Mouse (Mus musculus) forebrain, embryonic 11.5 days (tissue): ENCODE measurements around the gene Ficd. TPM values are rescaled to one million over a fixed set of nuclear protein-coding genes. Genes with fewer than 3 reads are reported as not detected.
A peak's percentile ranks its signal among the peaks of the same experiment; 100 is the strongest.

Experiments
- ATAC-seq: fragments of 200-750 bp; cut with Nextera tagmentation; replicated peaks from 2 replicates; pipeline ENCODE4 v1.8.0; 2017; ENCODE audit warnings: moderate TSS enrichment; ENCODE audit not compliant: low FRiP score
- DNase-seq: peaks from one replicate; pipeline ENCODE4 v3.0.0-alpha.2; 2017; ENCODE audit warnings: low spot score
- H3K27ac ChIP-seq: fragments of 300-500 bp; sonication (generic); 2 replicates; pipeline ENCODE4 v1.5.1; 2014; ENCODE audit warnings: low read depth, low read length
- H3K27me3 ChIP-seq: fragments of 300-500 bp; sonication (generic); 2 replicates; pipeline ENCODE4 v1.6.1; 2014; ENCODE audit warnings: mild to moderate bottlenecking, low read length, mixed read lengths; ENCODE audit not compliant: control insufficient read depth, insufficient read depth
- H3K36me3 ChIP-seq: fragments of 300-500 bp; sonication (generic); 2 replicates; pipeline ENCODE4 v1.6.1; 2014; ENCODE audit warnings: mild to moderate bottlenecking, low read length, moderate library complexity, mixed read lengths; ENCODE audit not compliant: control insufficient read depth, insufficient read depth
- H3K4me1 ChIP-seq: fragments of 300-500 bp; sonication (generic); replicated peaks from 2 replicates; pipeline ENCODE4 v1.6.1; 2014; ENCODE audit warnings: low read length, mixed read lengths; ENCODE audit not compliant: control insufficient read depth, insufficient read depth
- H3K4me2 ChIP-seq: fragments of 300-500 bp; sonication (generic); 2 replicates; pipeline ENCODE4 v1.6.1; 2014; ENCODE audit warnings: low read depth, mild to moderate bottlenecking, low read length, moderate library complexity, mixed read lengths; ENCODE audit not compliant: severe bottlenecking
- H3K4me3 ChIP-seq: fragments of 300-500 bp; sonication (generic); 2 replicates; pipeline ENCODE4 v1.5.1; 2014; ENCODE audit warnings: low read depth, low read length
- H3K9ac ChIP-seq: fragments of 300-500 bp; sonication (generic); 2 replicates; pipeline ENCODE4 v1.6.1; 2014; ENCODE audit warnings: low read length
- H3K9me3 ChIP-seq: fragments of 300-500 bp; sonication (generic); 2 replicates; pipeline ENCODE4 v1.6.1; 2016; ENCODE audit warnings: low read length, mixed read lengths; ENCODE audit not compliant: control insufficient read depth
- WGBS: fragments of 180-500 bp; shearing (Covaris S2); extraction: QIAGEN DNeasy Blood & Tissue Kit; methylation state at CpG from one replicate; pipeline ENCODE4 v1.1.7; 2014; 5-methylcytosine and 5-hydroxymethylcytosine counted together
- polyA plus RNA-seq: library from polyadenylated mRNA; unstranded; fragments of >200 nt; fragmentation: Nextera tagmentation; extraction: Ambion mirVana; gene quantifications from 2 replicates; pipeline ENCODE4 v1.2.1, GENCODE M21; 2014

The Ficd gene
- polyA plus RNA-seq, 1 experiment from 2014 or later: 4.6 TPM

DNA sequence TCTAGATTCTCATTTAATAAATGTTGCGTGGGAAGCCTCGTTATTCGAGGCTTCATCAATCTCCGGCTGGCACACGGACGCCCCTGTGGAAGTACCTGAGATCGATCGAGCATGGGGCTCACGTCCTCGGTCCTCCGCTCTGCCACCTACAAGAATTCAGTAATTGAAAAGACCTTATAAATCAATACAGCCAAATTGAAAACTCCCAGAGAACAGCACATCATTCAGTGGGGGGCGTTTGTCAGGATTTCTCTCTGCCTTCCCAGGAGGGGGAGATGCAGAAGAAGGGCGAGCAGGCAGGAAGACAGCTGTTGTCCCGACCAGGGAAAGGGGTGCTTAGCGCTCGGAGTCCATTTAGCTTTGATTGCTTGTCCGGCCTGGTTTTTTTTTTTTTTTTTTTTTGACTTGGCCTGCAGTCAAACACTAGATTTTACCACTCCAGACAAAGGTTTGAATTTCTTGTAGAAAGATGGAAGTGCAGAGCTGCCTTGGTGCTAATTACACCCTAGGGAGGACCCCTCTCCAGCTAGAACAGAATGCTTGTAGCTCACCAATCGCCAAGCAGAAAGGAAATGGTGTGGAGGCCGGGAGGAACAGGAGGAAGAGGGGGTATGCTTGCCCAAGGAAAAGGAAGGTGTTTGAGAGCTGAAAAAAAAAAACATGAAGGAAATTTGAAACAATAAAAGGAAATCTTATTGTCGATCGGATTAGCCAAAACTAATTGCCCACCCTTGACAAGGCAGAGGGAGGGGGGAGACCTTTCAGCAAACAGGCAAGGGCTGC lies 31.6 kb upstream of the Ficd start:
- no peak overlapping the region for H3K4me2 ChIP-seq
- H3K27me3 ChIP-seq: no peaks in the 10 kb centered on the region
- 61% methylated on average over 21 of the region's 21 CpGs for WGBS
- no peaks in the 10 kb centered on the region for H3K36me3 ChIP-seq
- H3K4me3 ChIP-seq: no peak overlapping the region
- DNase-seq (no peak), ATAC-seq (no peak)
- H3K9ac ChIP-seq: no peak overlapping the region
- no peaks in the 10 kb centered on the region for H3K9me3 ChIP-seq
- H3K4me1 ChIP-seq: no peaks in the 10 kb centered on the region
- H3K27ac ChIP-seq: peak overlapping the region; percentile 4; the same call in 1 of the 2 replicates

DNA sequence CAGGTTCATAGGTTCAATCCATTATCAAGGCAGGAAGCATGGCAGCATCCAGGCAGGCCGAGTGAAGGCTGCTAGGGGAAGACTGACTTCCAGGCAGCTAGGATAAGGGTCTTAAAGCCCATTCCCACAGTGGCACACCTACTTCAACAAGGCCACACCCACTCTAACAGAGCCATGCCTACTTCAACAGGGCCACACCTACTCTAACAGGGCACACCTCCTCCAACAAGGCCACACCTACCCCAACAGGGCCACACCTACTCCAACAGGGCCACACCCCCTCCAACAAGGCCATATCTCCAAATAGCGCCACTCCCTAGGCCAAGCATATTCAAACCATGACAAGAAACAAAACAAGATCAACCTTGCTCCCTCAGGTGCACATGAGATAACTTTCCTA lies 22.7 kb upstream of the Ficd start:
- Histone ChIP-seq H3K36me3 (no peaks in the 10 kb centered on the region), H3K27ac (no peak overlapping the region), H3K9ac (no peak overlapping the region), H3K4me2 (no peak overlapping the region), H3K4me1 (0 out of 2 replicates have a peak, but pooled peaks cover 2% of the 10 kb centered on the region), H3K9me3 (no peaks in the 10 kb centered on the region), H3K27me3 (no peaks in the 10 kb centered on the region), H3K4me3 (no peak overlapping the region)
- DNase-seq (no peak), ATAC-seq (no peak)
- WGBS: 82% methylated on average over 2 of the region's 2 CpGs

DNA sequence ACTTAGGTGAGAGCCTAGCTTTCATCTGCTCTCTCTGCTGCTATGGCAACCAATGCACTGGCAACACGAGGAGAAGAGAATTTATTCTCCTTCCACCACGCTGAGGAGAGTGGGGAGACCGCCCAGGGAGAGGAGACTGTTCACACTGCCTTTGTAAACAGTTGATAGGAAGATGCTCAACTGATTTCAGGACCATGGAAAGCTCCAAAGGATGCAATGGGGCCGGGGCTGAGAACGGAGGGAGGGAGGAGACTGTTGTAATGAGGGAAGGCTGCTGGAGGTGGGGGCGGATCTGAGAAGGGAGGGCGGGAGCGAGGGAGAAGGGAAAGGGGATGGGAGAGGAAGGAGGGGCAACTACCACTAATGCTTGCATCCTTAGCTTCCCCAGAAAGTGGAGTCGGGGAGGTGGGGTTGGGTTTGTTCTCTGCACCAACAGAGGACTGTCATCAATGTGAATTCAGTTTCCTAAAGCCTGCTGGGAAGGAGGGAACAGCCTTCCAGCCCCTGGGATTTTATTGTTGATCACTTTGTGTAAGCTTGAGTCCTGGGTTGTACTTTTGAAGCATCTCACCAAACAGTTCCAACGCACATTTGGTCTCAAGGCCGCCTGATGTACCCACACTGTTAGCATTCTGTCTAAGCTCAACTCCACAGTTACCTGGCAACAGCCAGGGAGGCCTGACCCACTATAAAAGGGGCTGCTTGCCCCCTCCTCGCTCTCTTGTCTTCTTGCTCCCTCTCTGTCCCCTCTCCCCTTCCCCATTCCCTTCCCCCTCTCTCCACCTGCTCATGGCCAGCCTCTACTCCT lies 18.8 kb upstream of the Ficd start:
- 8% methylated on average over 10 of the region's 12 CpGs for WGBS
- Histone ChIP-seq H3K27ac (peak overlapping the region; percentile 75), H3K9me3 (no peaks in the 10 kb centered on the region), H3K27me3 (no peaks in the 10 kb centered on the region), H3K4me2 (no peak overlapping the region), H3K9ac (no peak overlapping the region), H3K36me3 (no peaks in the 10 kb centered on the region), H3K4me1 (0 out of 2 replicates have a peak, but pooled peaks cover 2% of the 10 kb centered on the region), H3K4me3 (no peak overlapping the region)
- DNase-seq: peak; percentile 82
- peak; percentile 66 for ATAC-seq

DNA sequence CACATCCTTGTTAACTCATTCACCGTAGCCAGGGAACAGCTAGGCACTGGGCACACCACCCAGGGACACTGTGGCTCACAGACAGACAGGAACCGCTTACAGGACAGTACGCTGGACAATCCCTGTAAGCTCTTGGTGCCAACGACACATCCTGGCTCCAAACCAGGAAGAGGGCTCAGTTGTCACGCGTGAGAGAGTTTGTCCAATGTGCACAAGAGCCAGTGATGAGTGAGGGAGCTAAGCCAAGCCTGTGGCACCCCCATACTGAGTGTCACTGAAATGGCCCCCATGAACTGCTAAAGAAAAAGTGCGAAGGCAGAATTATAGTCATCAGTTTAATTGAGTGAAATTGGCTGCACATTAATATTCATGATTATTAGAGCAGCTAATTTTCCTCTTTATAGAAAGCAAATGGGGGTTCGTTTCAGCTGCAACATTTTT lies 16.4 kb upstream of the Ficd start:
- Histone ChIP-seq H3K9ac (no peak overlapping the region), H3K27ac (no peak overlapping the region; the same call in 1 of the 2 replicates), H3K9me3 (no peaks in the 10 kb centered on the region), H3K4me2 (no peak overlapping the region), H3K4me1 (0 out of 2 replicates have a peak, but pooled peaks cover 2% of the 10 kb centered on the region), H3K27me3 (no peaks in the 10 kb centered on the region), H3K36me3 (no peaks in the 10 kb centered on the region), H3K4me3 (no peak overlapping the region)
- 79% methylated on average over 8 of the region's 8 CpGs for whole genome bisulfite sequencing
- no peak for ATAC-seq
- no peak for DNase-seq

DNA sequence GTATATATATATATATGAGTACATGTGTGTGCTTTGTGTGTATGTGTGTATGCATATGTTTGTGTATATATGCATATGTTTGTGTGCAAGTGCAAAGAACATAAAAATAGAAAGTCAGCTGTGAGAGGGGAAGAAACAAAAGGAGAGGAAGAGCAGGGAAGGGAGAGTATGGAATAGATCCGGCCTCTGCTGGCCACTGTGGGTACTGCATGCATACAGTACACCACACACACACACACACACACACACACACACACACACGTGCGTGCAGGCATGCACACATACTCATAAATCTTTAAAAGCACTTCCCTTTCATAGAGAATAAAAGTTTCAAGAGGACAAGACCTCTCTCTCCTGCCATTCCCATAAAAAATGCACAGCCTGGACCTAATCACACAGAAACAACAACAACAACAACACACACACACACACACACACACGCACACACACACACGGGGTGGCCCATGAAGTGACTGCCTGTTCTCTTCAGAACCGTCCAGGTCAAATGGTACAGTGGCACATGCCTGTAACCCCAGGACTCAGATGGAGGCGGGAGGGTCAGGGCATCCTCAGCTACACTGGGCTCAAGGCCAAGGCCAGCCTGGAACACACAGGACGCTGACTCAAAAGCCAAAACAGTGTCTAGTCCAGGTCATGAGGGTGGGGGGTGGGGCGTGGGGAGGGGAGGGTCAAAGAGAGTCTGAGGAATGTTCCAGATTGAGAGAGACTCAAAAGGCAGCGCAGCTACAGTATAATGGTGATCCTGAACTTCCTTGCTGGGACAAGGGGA lies 13.2 kb upstream of the Ficd start:
- WGBS: 86% methylated on average over 10 of the region's 10 CpGs
- Histone ChIP-seq H3K27ac (no peak overlapping the region), H3K4me1 (no peaks in the 10 kb centered on the region), H3K27me3 (no peaks in the 10 kb centered on the region), H3K4me3 (no peak overlapping the region), H3K4me2 (no peak overlapping the region), H3K9me3 (no peaks in the 10 kb centered on the region), H3K9ac (no peak overlapping the region), H3K36me3 (no peaks in the 10 kb centered on the region)
- ATAC-seq (no peak), DNase-seq (no peak)

DNA sequence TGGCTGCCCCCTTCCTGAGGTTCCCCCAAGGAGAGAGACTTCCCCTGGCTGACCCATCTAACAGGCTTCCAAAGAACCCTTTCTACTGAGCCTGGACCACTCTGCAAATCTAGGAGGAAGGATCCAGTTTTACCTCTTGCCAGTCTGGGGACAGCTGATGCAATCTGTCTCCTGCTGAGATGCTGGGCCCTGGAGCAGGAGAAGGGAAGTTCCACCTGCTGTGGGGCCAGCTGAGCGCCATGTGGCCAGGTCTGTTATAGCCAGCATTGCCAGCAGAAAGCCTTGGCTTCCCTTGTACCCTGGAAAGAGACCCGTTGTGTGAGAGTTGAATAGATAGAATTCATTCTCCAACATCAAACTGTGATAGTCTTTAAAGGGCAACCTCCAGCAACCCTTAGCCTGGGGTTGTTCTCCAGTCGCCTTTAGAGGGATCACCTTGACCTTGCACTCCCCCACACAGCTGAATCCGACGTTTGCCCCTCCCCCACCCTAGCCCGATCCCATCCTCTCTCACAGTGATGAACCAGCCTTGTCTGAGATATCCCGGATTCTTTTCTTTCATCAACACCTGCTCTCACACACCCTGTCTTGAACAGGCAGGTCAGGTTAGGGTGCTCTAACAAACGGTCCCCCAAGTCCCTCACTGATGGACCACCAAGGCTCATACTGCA lies 11.9 kb upstream of the Ficd start:
- Histone ChIP-seq H3K4me1 (no peaks in the 10 kb centered on the region), H3K36me3 (no peaks in the 10 kb centered on the region), H3K27me3 (no peaks in the 10 kb centered on the region), H3K4me2 (no peak overlapping the region), H3K27ac (no peak overlapping the region), H3K9ac (no peak overlapping the region), H3K9me3 (no peaks in the 10 kb centered on the region), H3K4me3 (no peak overlapping the region)
- DNase-seq (no peak), ATAC-seq (no peak)
- WGBS: 36% methylated on average over 8 of the region's 8 CpGs

DNA sequence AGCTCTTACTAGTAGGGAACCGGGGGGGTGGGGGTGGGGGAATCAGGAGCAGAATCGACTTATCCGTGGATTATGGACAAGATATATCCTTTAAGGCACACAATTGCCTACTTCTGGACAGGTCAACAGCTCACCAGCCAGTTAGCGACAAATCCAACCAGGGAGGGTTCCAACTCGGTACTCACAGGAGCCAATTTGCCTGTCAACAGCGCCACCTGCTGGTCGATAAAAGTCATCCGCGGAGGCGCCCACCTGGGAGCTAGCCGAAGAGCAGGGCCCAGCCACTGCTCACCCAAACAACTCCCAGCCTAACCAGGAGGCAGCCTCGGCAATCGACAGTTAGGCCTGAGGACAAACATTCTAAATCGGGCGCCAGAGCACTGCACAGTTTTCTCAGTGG lies 11.2 kb upstream of the Ficd start, which contains the start of gene 1700069L16Rik:
Gene 1700069L16Rik (minus strand): TSS at position 327 of the 400 bp plus-strand sequence.
- no peak within 1 kb of the TSS for H3K4me2 ChIP-seq
- no peaks in the 10 kb centered on the region for H3K36me3 ChIP-seq
- 4% methylated on average over 15 of the region's 15 CpGs for WGBS
- no peak; the same call in 1 of the 2 replicates for ATAC-seq
- peak; percentile 92 for DNase-seq
- H3K4me1 ChIP-seq: no peaks in the 10 kb centered on the region
- no peak within 1 kb of the TSS for H3K9ac ChIP-seq
- H3K9me3 ChIP-seq: no peaks in the 10 kb centered on the region
- no peak within 1 kb of the TSS for H3K4me3 ChIP-seq
- H3K27me3 ChIP-seq: no peaks in the 10 kb centered on the region
- no peak within 1 kb of the TSS for H3K27ac ChIP-seq

DNA sequence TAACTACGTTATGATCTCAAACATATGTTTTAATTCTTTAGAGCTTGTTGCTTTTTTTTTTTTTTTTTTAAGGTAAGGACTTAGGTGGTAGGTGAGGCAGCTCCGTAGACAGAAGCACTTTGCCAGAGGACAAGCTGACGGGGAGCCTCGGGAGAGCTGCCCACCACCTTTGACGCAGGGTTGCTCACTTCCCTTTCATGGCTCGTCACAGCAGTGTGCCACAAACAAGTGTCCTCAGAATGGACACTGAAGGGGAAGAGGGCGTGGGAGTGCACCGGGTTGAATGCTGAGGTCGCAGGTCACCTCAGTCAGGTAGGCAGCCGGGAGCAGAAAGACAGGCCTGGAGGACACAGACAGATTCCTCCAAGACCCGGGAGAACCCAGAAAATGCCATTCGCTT lies 10.2 kb upstream of the Ficd start:
- no peaks in the 10 kb centered on the region for H3K4me1 ChIP-seq
- H3K4me2 ChIP-seq: no peak overlapping the region
- no peak overlapping the region for H3K4me3 ChIP-seq
- DNase-seq: no peak
- no peak overlapping the region for H3K27ac ChIP-seq
- 65% methylated on average over 12 of the region's 12 CpGs for WGBS
- H3K9ac ChIP-seq: no peak overlapping the region
- H3K9me3 ChIP-seq: no peaks in the 10 kb centered on the region
- no peaks in the 10 kb centered on the region for H3K27me3 ChIP-seq
- no peaks in the 10 kb centered on the region for H3K36me3 ChIP-seq
- ATAC-seq: no peak
